Comparison of ENCODE assay signal across 17 mouse cellular contexts in the genomic region with DNA sequence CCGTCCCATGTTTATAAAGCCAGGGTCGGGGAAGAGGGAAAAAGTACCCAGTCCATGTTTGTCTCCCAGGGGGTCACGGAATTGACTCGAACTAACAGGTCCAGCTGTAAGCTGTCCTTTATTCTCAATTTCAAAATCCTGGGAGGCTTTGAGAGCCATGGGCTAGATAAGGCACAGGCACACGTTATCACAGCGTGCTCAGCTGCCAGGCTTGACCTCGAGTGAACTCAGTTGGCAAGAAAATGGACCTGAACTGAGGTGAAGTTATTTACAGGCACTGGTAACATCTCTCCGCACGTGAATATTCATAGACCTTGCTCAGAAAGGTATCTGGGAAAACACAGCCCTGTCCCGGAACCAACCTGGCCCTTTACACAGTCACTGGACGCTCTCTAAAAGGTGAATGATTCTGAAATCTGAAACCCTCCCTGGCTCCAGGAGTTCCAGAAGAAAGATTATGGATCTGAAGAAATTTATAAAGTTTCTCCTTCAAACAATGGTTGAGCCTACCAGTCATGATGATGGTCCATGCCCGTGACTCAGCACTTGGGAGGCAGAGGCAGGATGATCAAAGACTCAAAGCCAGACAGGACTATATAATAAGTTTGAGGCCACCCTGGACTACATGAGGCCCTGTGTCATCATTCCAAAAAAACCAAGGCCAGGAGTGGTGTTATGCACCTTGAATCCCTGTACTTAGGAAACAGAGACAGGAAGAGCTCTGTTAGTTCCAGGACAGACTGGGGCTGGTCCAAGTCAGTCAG. TPM values are rescaled to one million over a fixed set of nuclear protein-coding genes. Genes with fewer than 3 reads are reported as not detected.
DNase-seq lines count a peak whose midpoint lies in the region; ATAC-seq and TF ChIP-seq lines count a peak whose summit lies in the region.
"Had no signal": no experiment of that assay in that cellular context is flagged by ENCODE, and none has a peak within 500 bp of the region (broad histone marks: within the 10 kb centered on the region; RNA-seq: fewer than 3 reads in every experiment).

No protein-coding gene starts in this region.

- 44% methylated on average over 12 of the region's 12 CpGs for WGBS in heart, embryonic 16.5 days
- WGBS in liver, postnatal 0 days (ENCODE audit: insufficient replicate concordance): 59% methylated on average over 12 of the region's 12 CpGs
- 81% methylated on average over 12 of the region's 12 CpGs for WGBS in hindbrain, embryonic 11.5 days

- H3K9me3 ChIP-seq in heart, embryonic 16.5 days (replicated peaks; ENCODE audit: control insufficient read depth, low read length): no peaks in the 10 kb centered on the region
- H3K9me3 ChIP-seq in liver, postnatal 0 days (ENCODE audit: low read length): no peaks in the 10 kb centered on the region
- no peaks in the 10 kb centered on the region for H3K9me3 ChIP-seq in hindbrain, embryonic 11.5 days (ENCODE audit: control insufficient read depth, low read length)
- H3K9me3 ChIP-seq: embryonic facial prominence, embryonic 15.5 days; forebrain, embryonic 15.5 days; hindbrain, embryonic 12.5 days; lung, embryonic 15.5 days; stomach, embryonic 15.5 days had no signal

- peaks cover 32% of the 10 kb centered on the region for H3K4me1 ChIP-seq in heart, embryonic 16.5 days (ENCODE audit: control insufficient read depth, insufficient read depth, low read length)
- H3K4me1 ChIP-seq in liver, postnatal 0 days (ENCODE audit: insufficient read depth): peaks cover 36% of the 10 kb centered on the region
- peaks cover 2% of the 10 kb centered on the region; the same call in 1 of the 2 replicates for H3K4me1 ChIP-seq in hindbrain, embryonic 11.5 days (replicated peaks; ENCODE audit: control insufficient read depth, insufficient read depth, low read length)

- H3K27ac ChIP-seq in heart, embryonic 16.5 days (ENCODE audit: low read length): peak overlapping the region; percentile 61
- H3K27ac ChIP-seq in liver, postnatal 0 days (ENCODE audit: low read depth): peak overlapping the region; percentile 35; the same call in 1 of the 2 replicates
- H3K27ac ChIP-seq in hindbrain, embryonic 11.5 days (ENCODE audit: low read depth, low read length): no peak overlapping the region
- H3K27ac ChIP-seq: embryonic facial prominence, embryonic 15.5 days; forebrain, embryonic 15.5 days; hindbrain, embryonic 12.5 days; lung, embryonic 15.5 days; stomach, embryonic 15.5 days had no signal

- DNase-seq in adrenal gland, postnatal 14 days: peak; percentile 41
- DNase-seq in adrenal gland, postnatal 36 days: no peak
- peak; percentile 17 for DNase-seq in adipocyte (ENCODE audit: low spot score)
- DNase-seq in liver, postnatal 0 days: peak; percentile 55
- DNase-seq in left cerebral cortex, adult 18-20 months (ENCODE audit: low spot score in 2 of 2): no peak
- DNase-seq in urinary bladder, postnatal 25 days (ENCODE audit: low spot score): no peak
- DNase-seq in hindbrain, embryonic 11.5 days (ENCODE audit: low spot score): no peak
- DNase-seq: kidney, postnatal 25 days; left cerebral cortex, postnatal 4 days; thymus, postnatal 4 days had no signal

- no peak overlapping the region for H3K9ac ChIP-seq in heart, embryonic 16.5 days (ENCODE audit: low read length)
- H3K9ac ChIP-seq in liver, postnatal 0 days (replicated peaks): no peak overlapping the region
- no peak overlapping the region for H3K9ac ChIP-seq in hindbrain, embryonic 11.5 days (ENCODE audit: low read depth, low read length)
- H3K9ac ChIP-seq: embryonic facial prominence, embryonic 15.5 days; forebrain, embryonic 15.5 days; hindbrain, embryonic 12.5 days; lung, embryonic 15.5 days; stomach, embryonic 15.5 days had no signal

- no peaks in the 10 kb centered on the region for H3K27me3 ChIP-seq in heart, embryonic 16.5 days (ENCODE audit: control insufficient read depth, insufficient read depth, low read length)
- H3K27me3 ChIP-seq in liver, postnatal 0 days (ENCODE audit: insufficient read depth, low read length): 0 out of 2 replicates have a peak, but pooled peaks cover 8% of the 10 kb centered on the region
- no peaks in the 10 kb centered on the region; the same call in 1 of the 2 replicates for H3K27me3 ChIP-seq in hindbrain, embryonic 11.5 days (ENCODE audit: control insufficient read depth, insufficient read depth, low read length)
- H3K27me3 ChIP-seq: forebrain, embryonic 15.5 days; hindbrain, embryonic 12.5 days; stomach, embryonic 15.5 days had no signal

- H3K36me3 ChIP-seq in heart, embryonic 16.5 days (ENCODE audit: control insufficient read depth, insufficient read depth): no peaks in the 10 kb centered on the region
- H3K36me3 ChIP-seq in liver, postnatal 0 days (replicated peaks; ENCODE audit: insufficient read depth, low read length): no peaks in the 10 kb centered on the region
- no peaks in the 10 kb centered on the region for H3K36me3 ChIP-seq in hindbrain, embryonic 11.5 days (ENCODE audit: control insufficient read depth, insufficient read depth, low read length)
- H3K36me3 ChIP-seq: embryonic facial prominence, embryonic 15.5 days; forebrain, embryonic 15.5 days; hindbrain, embryonic 12.5 days; lung, embryonic 15.5 days; stomach, embryonic 15.5 days had no signal

- H3K4me2 ChIP-seq in heart, embryonic 16.5 days (ENCODE audit: low read depth, low read length): no peak overlapping the region
- peak overlapping the region; percentile 40 for H3K4me2 ChIP-seq in liver, postnatal 0 days (ENCODE audit: low read depth, low read length)
- H3K4me2 ChIP-seq in hindbrain, embryonic 11.5 days (replicated peaks; ENCODE audit: low read depth, low read length): no peak overlapping the region
- H3K4me2 ChIP-seq: embryonic facial prominence, embryonic 15.5 days; forebrain, embryonic 15.5 days; hindbrain, embryonic 12.5 days; lung, embryonic 15.5 days; stomach, embryonic 15.5 days had no signal

- H3K4me3 ChIP-seq in heart, embryonic 16.5 days (ENCODE audit: low read length): no peak overlapping the region
- H3K4me3 ChIP-seq in liver, postnatal 0 days (ENCODE audit: low read depth, low read length): no peak overlapping the region
- H3K4me3 ChIP-seq in hindbrain, embryonic 11.5 days (ENCODE audit: low read depth, low read length): no peak overlapping the region
- H3K4me3 ChIP-seq: embryonic facial prominence, embryonic 15.5 days; forebrain, embryonic 15.5 days; hindbrain, embryonic 12.5 days; lung, embryonic 15.5 days; stomach, embryonic 15.5 days had no signal

- peak; percentile 84 for TF ChIP-seq EP300 in liver, postnatal 0 days (IDR thresholded peaks at IDR 0.05; ENCODE audit: low read depth)

- ATAC-seq in heart, embryonic 16.5 days (replicated peaks; ENCODE audit: extremely low read depth, insufficient read depth, low FRiP score): no peak
- ATAC-seq in liver, postnatal 0 days: peak; percentile 65
- no peak for ATAC-seq in hindbrain, embryonic 11.5 days (ENCODE audit: low FRiP score)
- ATAC-seq: forebrain, embryonic 15.5 days; intestine, embryonic 16.5 days had no signal

- TF ChIP-seq CTCF in liver, postnatal 0 days (IDR thresholded peaks at IDR 0.05; ENCODE audit: low read depth): no peak

RNA-seq across cellular contexts. Expression of a gene that starts 59.4 kb away (rescaled TPM):
- 2.2 and 11.5 TPM in 2 replicates for total RNA-seq in adrenal gland, postnatal 14 days (2021)
- 1 to 10 TPM; 2.6 to 3.6 TPM for total RNA-seq in adrenal gland, postnatal 36 days (2021)
- polyA plus RNA-seq in heart, embryonic 16.5 days (2015; fragmentation: Nextera tagmentation; extraction: Ambion mirVana): 4.8 and 4.9 TPM in 2 replicates
- 6.3 and 8.9 TPM in 2 replicates for polyA plus RNA-seq in liver, postnatal 0 days (2015; fragmentation: Nextera tagmentation; extraction: Ambion mirVana)
- total RNA-seq in left cerebral cortex, adult 18-20 months (2021): 1 to 10 TPM; 5.0 to 6.0 TPM
- polyA plus RNA-seq in hindbrain, embryonic 11.5 days (2014; fragmentation: Nextera tagmentation; extraction: Ambion mirVana): 2.7 and 4.2 TPM in 2 replicates

Comparison
In these comparisons a context has a peak if more than half of its experiments do, and no peak if none do; other contexts are left out.
1. DNase-seq: peak in adrenal gland, postnatal 14 days (single experiment), adipocyte (single experiment) and liver, postnatal 0 days (single experiment); none in adrenal gland, postnatal 36 days (0 of 2), left cerebral cortex, adult 18-20 months (0 of 2), urinary bladder, postnatal 25 days (single experiment) and hindbrain, embryonic 11.5 days (single experiment).